Mouse (Mus musculus) granulocyte monocyte progenitor cell, adult 5-6 weeks (primary cell): ENCODE measurements around the gene Gtf2ird1. TPM values are rescaled to one million over a fixed set of nuclear protein-coding genes. Genes with fewer than 3 reads are reported as not detected.
A peak's percentile ranks its signal among the peaks of the same experiment; 100 is the strongest.

Experiments used
- ATAC-seq: replicated peaks from 2 replicates; pipeline ENCODE4 v1.8.0; 2016; ENCODE audit warnings: mild to moderate bottlenecking, moderate TSS enrichment, inconsistent platforms; ENCODE audit not compliant: poor library complexity, severe bottlenecking
- total RNA-seq, 2 experiments: library from RNA; stranded (forward) in 1 of 2; stranded (reverse) in 1 of 2; fragments of 200-712, 200-1000 nt in 1 of 2; fragments of >200 nt in 1 of 2; fragmentation: Nextera tagmentation in 1 of 2; gene quantifications; 2 replicates each; pipeline ENCODE4 v1.2.3; 2014 to 2017

Gtf2ird1 gene
- total RNA-seq, 2 experiments from 2014 or later = 14.0 to 43.1 TPM

DNA sequence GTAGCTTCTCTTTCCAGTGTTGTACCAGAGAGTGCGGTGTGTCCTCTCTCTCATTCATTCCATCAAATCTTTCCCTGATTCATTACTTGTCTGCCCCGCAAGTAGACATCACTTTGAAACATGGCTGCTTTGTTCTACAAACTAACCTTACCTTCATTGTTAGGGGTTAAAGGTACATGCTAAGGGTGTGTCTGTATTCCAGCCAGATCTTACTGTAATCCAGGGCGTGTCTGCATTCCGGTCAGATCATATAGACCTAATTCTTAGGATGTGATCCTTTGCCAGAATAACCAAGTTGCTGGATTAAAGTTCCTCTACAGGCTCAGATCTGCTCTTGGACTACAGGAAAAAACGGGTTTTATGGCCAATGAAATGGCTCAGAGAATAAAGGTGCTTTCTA is 36.8 kb downstream of the Gtf2ird1 start:
- no peak for ATAC-seq

DNA sequence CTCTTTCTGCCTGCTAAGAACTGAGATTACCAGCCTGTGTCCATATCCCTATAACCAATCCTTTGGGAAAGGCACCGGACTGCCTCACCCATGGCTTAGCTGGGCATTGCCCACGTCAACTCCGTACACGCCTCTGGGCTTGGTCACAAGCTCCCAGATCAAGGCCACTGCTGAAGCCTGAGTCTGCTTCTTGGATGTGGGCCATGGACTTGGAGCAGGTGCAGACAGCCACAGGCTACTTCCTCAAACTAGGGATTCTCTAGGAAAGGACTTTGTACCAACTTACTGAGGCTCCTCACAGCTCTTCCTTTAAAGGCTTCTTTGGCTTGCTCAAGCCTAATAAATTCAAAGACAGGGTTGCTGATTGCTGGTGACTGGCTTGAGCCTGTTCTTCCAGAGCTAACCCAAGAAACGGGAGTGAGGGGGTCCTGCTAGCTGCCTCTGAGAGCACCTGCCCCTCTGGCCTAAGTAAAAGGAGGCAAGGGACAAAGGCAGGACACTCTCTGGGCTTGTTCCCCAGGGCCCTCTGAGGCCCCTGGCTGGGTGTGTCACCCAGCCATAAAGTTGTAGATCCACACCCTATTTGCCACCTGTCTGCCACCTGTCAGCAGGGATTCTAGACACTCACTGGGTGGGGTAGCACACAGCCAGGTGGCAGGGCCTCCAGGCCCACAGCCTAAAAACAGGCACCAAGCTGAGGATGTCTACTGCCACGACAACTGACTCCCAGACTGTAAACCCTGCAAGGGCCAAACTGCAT is 38.0 kb downstream of the Gtf2ird1 start:
- peak; percentile 70 for ATAC-seq

DNA sequence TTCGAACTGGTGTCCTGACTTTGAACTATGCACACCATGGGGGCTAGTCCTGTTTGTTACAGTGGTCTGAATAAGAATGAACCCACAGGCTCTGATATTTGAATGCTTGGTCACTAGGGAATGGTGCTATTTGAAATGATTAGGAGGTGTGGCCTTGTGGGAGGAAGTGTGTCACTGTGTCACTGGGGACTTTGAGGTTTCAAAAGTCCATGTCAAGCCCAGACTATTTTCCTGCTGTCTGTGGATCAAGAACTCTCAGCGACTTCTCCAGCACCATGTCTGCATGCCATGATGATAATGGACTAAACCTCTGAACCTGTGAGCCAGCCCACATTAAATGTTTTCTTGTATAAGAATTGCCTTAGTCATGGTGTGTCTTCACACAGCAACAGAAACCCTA is 44.2 kb downstream of the Gtf2ird1 start:
- ATAC-seq = peak; percentile 57

DNA sequence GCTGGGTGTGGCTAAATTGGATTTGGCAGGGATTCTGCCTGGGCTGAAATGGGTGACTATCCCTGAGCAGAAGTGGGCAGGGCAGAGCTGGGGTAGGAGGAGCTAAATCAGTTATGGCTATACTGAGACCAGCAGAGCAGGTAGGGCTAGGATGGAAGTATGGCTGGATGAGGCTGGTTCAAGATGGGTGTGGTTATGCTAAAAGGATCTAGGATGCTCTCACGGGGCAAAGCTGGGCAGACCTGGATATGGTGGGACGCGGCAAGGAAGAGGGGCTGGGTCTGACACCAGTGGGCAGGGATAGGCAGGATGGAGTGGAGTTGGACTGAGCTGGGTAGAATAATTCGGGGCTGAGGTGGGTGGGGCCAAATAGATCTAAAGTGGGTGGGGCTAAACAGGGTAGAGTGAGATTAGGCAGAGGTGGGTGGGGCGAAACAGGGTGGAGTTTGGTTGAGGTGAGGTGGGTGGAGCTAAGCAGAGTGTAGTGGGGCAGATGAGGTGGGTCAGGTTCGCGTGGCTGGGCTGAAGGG is 46.1 kb downstream of the Gtf2ird1 start:
- ATAC-seq = no peak

DNA sequence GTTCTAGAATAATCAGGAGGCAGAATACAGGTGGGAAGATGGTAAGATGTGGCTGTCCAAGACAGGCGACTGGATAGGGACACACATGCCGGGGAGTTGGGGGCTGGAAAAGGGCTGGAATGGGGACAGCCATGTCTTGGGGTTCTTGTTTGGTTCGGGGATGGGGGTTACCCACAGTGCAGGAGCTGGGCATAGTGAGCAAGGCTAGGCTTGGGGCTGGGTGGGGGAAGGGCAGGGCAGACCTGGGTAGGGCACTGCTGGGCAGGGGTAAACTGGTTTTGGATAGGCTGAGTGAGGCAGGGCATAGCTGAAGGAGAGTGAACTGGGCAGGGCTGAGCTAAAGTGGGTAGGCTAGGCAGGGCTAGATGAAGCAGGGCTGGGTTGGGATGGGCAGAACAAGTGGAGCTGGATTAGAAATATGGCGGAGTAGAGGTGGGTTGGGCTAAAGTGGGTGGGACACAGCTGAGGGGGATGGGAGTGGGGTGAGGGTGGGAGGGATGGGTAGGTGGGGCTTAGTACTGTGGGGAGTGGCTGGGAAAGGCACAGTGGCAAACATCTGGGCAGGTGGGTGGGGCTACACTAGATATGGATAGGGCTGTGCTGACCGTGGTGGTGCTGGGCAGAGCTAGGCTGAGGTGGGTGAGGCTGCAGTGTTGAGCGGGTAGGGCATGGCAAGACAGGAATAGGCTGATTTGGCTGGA is 46.8 kb downstream of the Gtf2ird1 start:
- no peak for ATAC-seq

DNA sequence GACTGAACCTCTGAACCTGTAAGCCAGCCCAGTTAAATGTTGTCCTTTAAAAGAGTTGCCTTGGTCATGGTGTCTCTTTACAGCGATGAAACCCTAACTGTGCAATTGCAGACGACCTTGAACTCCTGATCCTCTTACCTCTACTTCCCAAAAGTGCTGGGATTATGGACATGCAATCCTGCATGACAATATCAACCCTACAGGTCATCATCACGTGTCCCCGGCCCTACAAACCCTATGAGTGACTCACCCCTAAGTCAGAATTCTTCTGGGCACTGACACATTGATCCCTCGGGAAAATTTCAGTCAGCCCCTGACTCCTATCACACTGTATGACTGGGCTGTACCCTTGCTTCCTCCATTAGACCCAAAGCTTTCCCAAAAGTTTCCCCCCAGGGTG is 48.4 kb downstream of the Gtf2ird1 start:
- ATAC-seq = no peak

DNA sequence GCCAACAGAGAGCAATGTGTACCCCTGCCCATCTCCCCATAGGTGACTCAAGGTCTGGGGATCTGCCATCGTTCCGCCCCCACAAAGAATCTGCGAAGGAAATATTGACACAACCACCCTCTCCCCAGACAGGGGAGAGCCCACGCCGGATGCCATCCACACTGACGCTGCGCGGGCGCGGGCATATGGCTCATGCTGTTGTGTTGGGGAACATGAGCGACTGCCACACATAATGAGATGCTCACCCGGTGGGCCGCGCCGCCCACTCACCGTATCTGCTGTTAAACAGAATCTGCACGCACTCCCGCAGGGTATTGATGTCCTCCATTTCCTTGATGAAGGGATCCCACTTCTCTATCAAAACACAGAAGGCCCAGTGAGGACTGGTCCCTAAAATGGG is 54.7 kb downstream of the Gtf2ird1 start:
- ATAC-seq = no peak

DNA sequence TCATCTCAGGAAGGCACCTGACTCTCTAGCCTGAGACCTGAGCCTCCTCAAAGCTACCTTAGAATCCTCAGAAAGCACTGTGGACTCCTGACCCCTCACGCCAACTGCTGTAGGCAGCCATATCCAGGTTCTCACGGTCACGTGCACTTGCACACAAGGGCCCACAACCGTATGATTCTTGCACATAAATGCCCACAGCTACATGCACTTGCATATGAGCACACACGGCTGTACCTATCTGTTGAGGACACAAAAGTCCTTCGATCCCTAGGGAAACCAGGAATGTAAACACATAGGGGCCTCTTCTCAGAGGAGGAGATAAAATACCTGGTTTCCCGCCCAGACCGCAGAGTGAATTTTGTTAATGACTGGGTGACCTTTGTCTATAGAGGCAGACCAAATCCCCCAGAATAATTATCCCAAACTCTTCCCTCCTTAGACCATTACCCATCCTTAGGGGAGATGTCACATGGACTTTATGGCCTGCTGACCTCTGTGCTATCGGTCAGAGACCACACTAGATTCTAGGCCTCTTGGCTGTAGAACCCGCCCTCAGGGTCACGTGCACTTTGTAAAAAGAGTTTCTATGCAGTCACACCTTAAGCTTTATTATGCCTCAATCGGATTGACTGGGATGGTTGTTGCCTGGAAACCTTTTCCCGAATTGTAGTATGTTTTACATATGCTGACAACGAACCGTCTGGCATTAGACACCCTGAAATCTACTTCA is 58.9 kb downstream of the Gtf2ird1 start:
- no peak for ATAC-seq

DNA sequence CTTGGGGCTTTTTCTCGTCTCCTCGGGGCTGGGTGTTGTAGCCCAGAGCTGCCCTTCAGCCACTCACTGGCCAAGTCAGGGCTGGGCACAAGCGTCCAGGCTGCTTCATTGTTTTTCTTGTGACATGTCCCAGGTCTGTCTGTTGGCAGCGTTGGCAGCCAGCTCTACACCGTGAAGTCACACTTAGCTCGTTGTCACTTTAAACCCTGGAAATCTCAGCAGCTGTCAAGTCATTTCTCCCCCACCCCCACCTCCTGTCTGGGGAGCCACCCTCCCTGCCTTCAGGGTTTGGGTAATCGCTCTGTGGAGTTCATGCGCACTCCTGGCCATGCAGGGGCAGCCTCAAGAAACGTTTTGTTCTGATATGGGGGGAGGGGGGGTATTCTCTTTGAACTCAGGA is 60.0 kb downstream of the Gtf2ird1 start:
- ATAC-seq = no peak

DNA sequence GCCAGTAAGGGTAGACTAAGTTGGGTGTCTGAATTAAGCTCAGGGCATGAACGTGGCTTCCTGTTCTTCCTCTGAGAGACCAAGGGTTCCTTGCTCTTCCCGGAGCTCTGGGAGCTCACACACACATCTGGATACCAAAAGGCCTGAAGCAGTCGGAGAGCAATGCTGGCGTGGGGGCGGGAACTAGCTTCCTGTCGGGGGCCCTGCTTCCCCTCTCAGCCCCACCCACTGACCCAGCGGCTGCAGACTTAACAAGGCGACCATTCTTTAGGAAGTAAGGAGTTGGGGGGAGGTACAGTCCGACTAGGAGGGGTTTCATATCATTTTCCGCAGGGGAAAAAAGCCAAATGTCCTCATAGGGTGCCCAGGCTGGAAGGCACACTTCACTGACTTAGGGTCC is 61.9 kb downstream of the Gtf2ird1 start:
- ATAC-seq = peak; percentile 98

DNA sequence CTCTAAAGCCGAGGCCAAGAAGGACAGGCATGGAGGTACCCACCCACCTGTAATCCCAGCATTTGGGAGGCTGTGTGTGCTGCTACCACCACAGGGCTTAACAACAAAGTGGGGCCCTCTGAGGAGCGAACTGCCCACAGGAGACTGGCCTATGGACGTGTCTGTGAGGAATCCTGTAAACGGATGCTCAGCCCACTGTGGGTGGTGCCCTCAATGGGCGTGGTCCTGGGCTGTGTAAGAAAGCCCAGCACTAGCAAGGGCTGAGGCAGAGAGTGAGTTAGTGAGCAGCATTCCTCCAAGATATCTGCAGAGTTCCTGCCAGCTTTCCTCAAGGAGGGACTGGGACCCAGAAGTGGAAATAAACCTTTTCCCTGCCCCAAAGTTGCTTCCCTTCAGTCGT is 62.9 kb downstream of the Gtf2ird1 start:
- no peak for ATAC-seq

DNA sequence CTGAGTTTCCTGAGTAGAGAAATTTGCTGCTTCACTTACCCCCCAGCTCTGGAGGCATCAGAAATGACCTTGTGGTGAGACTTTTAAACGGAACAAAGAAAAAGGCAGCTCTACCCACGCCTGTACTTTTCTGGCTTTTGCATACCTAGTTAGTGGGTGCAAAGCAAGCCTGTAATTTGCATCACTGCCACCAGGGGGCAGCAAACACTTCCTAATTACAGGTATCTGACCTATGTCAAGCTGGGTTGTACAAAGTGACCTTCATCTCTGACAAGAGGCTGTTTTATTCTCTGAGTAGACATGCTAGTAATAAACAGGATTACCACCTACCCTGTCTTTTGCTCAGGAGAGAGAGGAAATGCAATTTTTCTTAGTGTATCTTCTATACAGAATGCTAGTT is 71.4 kb downstream of the Gtf2ird1 start:
- peak; percentile 74 for ATAC-seq

DNA sequence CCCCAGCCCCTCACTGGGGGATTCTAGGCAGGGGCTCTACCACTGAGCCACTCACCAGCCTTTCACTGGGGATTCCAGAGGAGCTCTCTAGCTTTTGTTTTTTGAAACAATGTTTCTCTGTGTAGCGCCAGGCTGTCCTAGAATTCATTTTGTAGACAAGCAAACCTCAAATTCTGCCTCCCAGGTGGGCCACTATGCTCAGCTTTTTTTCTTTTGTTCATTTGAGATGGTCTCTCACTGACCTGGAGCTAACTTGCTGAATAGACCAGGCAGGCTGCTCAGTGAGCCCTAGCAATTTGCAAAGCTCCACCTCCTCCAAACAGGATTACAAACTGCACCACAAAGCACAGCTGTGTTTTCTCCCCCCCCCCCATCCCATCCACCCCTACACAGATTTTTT is 81.3 kb downstream of the Gtf2ird1 start:
- no peak for ATAC-seq

DNA sequence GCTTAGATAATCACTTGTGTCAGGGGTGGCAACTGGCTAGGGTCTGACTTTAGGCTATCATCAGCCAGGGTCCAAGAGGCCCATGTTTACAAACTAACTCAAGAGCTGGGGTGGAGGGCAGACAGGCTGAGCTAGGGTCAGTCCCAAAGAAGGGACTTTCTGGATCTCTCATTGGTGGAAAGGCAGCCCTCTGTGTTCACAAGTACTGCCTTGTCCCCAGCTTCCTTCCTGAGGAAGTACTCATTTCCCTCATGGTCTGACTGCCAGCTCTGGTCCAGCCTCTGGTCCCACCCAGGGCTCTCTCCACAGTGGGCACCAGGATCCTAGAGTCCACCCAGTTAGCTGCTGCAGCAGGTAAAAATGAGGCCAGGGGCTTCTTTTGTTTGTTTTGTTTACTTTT is 82.0 kb downstream of the Gtf2ird1 start:
- peak; percentile 65 for ATAC-seq

DNA sequence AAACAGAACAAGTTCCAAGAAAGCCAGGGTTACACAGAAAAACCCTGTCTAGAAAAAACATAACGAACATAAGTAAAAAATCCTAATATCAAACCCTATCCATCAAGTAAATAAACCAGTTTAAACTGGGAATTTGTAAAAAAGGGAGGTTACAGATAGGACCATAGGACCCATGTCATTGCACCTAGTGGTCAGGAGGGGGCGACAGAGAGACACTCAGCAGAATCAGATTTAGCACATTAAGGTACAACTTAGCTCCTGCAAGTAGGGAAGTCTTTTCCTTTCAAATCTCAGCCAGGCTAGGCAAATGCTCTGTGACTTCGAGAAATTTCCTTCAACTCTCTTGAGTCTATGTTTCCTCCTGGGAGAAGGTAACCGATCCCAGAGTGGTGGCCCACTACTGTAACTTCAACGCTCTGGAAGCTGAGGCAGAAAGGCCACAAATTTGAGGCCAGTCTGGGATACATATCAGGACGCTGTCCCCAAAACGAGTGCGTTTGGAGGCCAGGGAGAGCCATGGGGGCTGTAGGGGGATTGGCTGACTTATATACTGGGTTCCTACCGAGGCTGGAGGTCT is 82.5 kb downstream of the Gtf2ird1 start:
- ATAC-seq = peak; percentile 83

DNA sequence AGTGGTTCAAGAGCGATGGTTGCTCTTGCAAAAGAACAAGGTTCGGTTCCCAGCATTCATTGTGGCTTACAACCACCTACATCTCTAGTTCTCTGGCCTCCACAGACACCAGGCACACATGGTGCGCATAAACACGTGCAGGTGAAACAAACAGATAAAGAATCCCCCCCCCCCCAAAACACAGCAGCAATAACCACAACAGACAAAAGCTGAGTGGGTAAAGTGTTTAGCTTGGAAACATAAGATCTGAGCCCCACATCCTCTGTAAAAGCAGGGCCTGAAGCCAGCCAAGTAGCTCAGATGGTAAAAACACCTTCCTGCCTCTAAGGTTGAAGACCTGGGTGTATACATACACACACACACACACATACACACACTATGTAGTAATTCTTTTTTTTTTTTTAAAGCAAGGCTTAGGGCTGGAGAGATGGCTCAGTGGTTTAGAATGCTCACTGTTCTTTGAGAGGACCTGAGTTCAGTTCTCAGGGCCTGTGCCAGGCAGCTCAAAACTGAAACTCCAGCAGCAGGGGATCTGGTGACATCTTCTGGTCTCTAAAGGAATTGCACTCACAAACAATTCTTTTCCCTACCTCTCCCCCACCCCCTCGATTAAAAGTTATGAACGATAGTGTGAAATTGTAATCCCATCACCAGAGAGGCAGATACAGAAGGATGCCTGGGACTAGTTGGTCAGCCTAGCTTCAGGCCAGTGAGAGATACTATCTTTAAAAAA is 83.4 kb downstream of the Gtf2ird1 start:
- ATAC-seq = no peak; the same call in 1 of the 2 replicates

DNA sequence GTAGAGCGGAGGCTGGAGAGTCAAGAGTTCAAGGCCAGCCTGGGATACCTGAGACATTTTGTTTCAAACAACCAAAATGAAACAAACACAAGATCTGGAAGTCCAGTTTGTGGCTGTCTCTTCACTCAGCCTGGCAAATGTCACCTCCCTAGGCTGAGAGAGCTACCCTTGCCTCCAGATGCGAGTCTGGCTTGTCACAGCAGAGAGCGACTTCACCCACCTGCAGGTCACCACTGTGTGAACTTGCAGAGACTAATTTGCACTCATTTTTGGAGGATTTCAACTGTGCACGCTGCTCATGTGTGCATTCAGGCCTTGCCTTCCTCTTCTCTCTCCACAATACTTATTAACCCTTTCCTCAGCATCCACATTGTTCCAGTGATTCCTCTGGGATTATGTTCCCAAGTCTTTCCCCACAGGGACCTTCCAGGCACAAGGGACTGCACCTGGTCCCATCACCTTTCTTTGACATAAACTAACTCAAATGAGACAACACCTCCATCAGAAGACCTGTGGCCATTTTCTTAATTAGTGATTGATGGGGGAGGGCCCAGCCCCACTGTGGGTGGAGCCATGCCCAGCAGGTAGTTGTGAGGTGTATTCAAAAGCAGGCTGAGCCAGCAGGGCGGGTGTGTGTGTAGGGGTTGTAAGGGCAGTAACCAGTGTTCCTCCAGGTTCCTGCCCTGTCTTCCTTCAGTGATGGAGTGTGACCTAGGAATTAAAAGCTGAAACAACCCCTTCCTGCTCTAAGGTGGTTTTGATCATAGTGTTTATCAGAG is 84.8 kb downstream of the Gtf2ird1 start:
- ATAC-seq = no peak

DNA sequence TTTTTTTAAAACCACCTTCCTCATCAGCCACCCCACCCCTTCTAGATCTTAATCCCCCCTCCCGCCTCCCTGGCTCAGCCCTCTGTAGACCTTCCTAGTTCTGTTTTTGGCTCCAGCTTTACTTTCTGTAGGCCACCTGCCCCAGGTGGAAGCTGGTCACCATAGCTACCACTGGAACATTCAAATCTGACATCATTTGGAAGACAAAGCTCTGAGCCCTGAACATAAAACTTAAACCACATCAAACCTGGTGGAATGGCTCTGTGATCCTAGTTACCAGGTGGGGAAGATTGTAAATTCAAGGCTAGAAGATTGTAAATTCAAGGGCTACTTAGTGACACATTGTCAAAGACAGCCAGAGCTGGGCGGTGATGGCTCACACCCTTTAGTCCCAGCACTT is 85.7 kb downstream of the Gtf2ird1 start:
- ATAC-seq = no peak

DNA sequence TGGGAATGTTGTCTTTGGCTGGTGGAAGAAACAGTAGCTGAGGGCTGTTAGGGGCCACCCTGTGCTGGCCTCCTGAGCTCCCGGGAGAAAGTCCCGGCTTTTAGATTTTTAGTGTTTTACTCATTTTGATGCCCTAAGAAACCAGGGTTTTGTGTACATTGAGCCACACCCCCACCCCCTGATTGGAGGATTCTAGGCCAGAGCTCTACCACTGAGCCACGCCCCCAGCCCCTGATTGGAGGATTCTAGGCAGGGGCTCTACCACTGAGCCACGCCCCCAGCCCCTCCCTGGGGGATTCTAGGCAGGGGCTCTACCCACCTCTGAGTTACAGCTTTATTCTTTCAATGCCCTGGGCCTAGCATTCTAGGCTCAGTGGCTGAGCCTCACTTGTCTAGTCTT is 97.4 kb downstream of the Gtf2ird1 start:
- no peak for ATAC-seq
